Mouse (Mus musculus) MEL (cell line): ENCODE measurements around the gene Ctdnep1. TPM values are rescaled to one million over a fixed set of nuclear protein-coding genes. Genes with fewer than 3 reads are reported as not detected.
A peak's percentile ranks its signal among the peaks of the same experiment; 100 is the strongest.
"Not testable (repeated sequence)": the region's sequence is repeated elsewhere in the genome, so short reads cannot be mapped to it uniquely, and the experiment has no call there.

Experiments
- DNase-seq: peaks from one replicate; pipeline ENCODE4 v3.0.0; 2011; ENCODE audit warnings: low read depth, low spot score
- H3K27ac ChIP-seq: 2 replicates; pipeline ENCODE4 v1.5.1; 2012; ENCODE audit warnings: low read depth, mild to moderate bottlenecking, control low read depth, low read length, moderate library complexity; ENCODE audit not compliant: control insufficient read depth
- H3K27me3 ChIP-seq, 2 experiments: fragments of 150-350 bp in 1 of 2; sonication (generic) in 1 of 2; 2 replicates each; pipeline ENCODE4 v1.6.1; 2012; ENCODE audit warnings: low read length in 2 of 2, mild to moderate bottlenecking in 2 of 2, improper control_type of control experiment in 1 of 2, moderate library complexity in 1 of 2; ENCODE audit not compliant: insufficient read depth in 2 of 2, control insufficient read depth in 1 of 2
- H3K36me3 ChIP-seq, 2 experiments: 2 replicates each; pipeline ENCODE4 v1.6.1; 2012 to 2014; ENCODE audit warnings: low read length in 2 of 2, improper control_type of control experiment in 1 of 2, inconsistent platforms in 1 of 2, mild to moderate bottlenecking in 1 of 2; ENCODE audit not compliant: insufficient read depth in 2 of 2, control insufficient read depth in 1 of 2
- H3K4me1 ChIP-seq, 2 experiments: fragments of 150-350 bp in 1 of 2; sonication (generic) in 1 of 2; 2 replicates each; pipeline ENCODE4 v1.6.1; 2012; ENCODE audit warnings: low read length in 2 of 2, improper control_type of control experiment in 1 of 2, mild to moderate bottlenecking in 1 of 2; ENCODE audit not compliant: insufficient read depth in 2 of 2, control insufficient read depth in 1 of 2
- H3K4me3 ChIP-seq, 2 experiments: fragments of 150-350 bp in 1 of 2; sonication (generic) in 1 of 2; 2 replicates each; pipeline ENCODE4 v1.5.1; 2012; ENCODE audit warnings: low read depth in 2 of 2, low read length in 2 of 2, mild to moderate bottlenecking in 2 of 2, moderate library complexity in 2 of 2, control low read depth in 1 of 2, improper control_type of control experiment in 1 of 2; ENCODE audit not compliant: control insufficient read depth in 1 of 2, insufficient read depth in 1 of 2
- H3K79me2 ChIP-seq: 2 replicates; pipeline ENCODE4 v1.6.1; 2012; ENCODE audit warnings: mild to moderate bottlenecking, low read length, moderate library complexity; ENCODE audit not compliant: control insufficient read depth, poor library complexity, insufficient read depth
- H3K9ac ChIP-seq: 2 replicates; pipeline ENCODE4 v1.6.1; 2012; ENCODE audit warnings: low read depth, mild to moderate bottlenecking, control low read depth, low read length, moderate library complexity; ENCODE audit not compliant: control insufficient read depth, poor library complexity, severe bottlenecking
- H3K9me3 ChIP-seq: fragments of 150-350 bp; sonication (generic); replicated peaks from 2 replicates; pipeline ENCODE4 v1.6.1; 2012; ENCODE audit warnings: mild to moderate bottlenecking, low read length, improper control_type of control experiment, moderate library complexity; ENCODE audit not compliant: insufficient read depth
- BHLHE40 ChIP-seq: IDR thresholded peaks from 2 replicates; pipeline ENCODE4 v1.6.1; 2012; ENCODE audit warnings: low read depth, mild to moderate bottlenecking, inconsistent platforms, low read length, improper control_type of control experiment, borderline replicate concordance
- CHD2 ChIP-seq: IDR thresholded peaks from 2 replicates; pipeline ENCODE4 v1.6.1; 2011; ENCODE audit warnings: low read length, improper control_type of control experiment
- CTCF ChIP-seq, 3 experiments: IDR thresholded peaks in 2 of 3; conservative IDR thresholded peaks in 1 of 3; 2 replicates each; pipeline ENCODE4 v1.5.1; 2011 to 2012; ENCODE audit warnings: low read length in 3 of 3, low read depth in 2 of 3, mild to moderate bottlenecking in 2 of 3, improper control_type of control experiment in 1 of 3, inconsistent platforms in 1 of 3, mixed read lengths in 1 of 3, moderate library complexity in 1 of 3; ENCODE audit not compliant: control insufficient read depth in 1 of 3, insufficient read depth in 1 of 3, poor library complexity in 1 of 3, severe bottlenecking in 1 of 3
- E2F4 ChIP-seq: IDR thresholded peaks from 2 replicates; pipeline ENCODE4 v1.6.1; 2011; ENCODE audit warnings: low read depth, low read length, improper control_type of control experiment, borderline replicate concordance
- ELF1 ChIP-seq: IDR thresholded peaks from 2 replicates; pipeline ENCODE4 v1.6.1; 2014; ENCODE audit warnings: low read depth, mild to moderate bottlenecking, inconsistent platforms, low read length, improper control_type of control experiment, moderate library complexity
- ETS1 ChIP-seq: IDR thresholded peaks from 2 replicates; pipeline ENCODE4 v1.6.1; 2012; ENCODE audit warnings: low read depth, mild to moderate bottlenecking, inconsistent platforms, low read length, improper control_type of control experiment, moderate library complexity
- GABPA ChIP-seq: IDR thresholded peaks from 2 replicates; pipeline ENCODE4 v1.6.1; 2012; ENCODE audit warnings: low read depth, mild to moderate bottlenecking, inconsistent platforms, low read length, improper control_type of control experiment, moderate library complexity
- GATA1 ChIP-seq: IDR thresholded peaks from 2 replicates; pipeline ENCODE4 v1.6.1; 2011; ENCODE audit warnings: low read depth, low read length, improper control_type of control experiment
- JUND ChIP-seq: IDR thresholded peaks from 2 replicates; pipeline ENCODE4 v1.6.1; 2011; ENCODE audit warnings: low read depth, mild to moderate bottlenecking, improper control_type of control experiment, low read length
- KAT2A ChIP-seq: conservative IDR thresholded peaks from 2 replicates; pipeline ENCODE4 v1.6.1; 2012; ENCODE audit warnings: low read depth, low read length, improper control_type of control experiment, inconsistent platforms
- MAX ChIP-seq: IDR thresholded peaks from 2 replicates; pipeline ENCODE4 v1.6.1; 2011; ENCODE audit warnings: low read length, improper control_type of control experiment
- MEF2A ChIP-seq: IDR thresholded peaks from 2 replicates; pipeline ENCODE4 v1.6.1; 2014; ENCODE audit warnings: low read depth, mild to moderate bottlenecking, inconsistent platforms, low read length, improper control_type of control experiment; ENCODE audit not compliant: poor library complexity, insufficient replicate concordance, severe bottlenecking; ENCODE audit errors: extremely low read depth
- NELFE ChIP-seq: IDR thresholded peaks from 2 replicates; pipeline ENCODE4 v1.6.1; 2011; ENCODE audit warnings: low read depth, low read length, improper control_type of control experiment
- POLR2AphosphoS2 ChIP-seq: IDR thresholded peaks from 2 replicates; pipeline ENCODE4 v1.6.1; 2011; ENCODE audit warnings: low read length, improper control_type of control experiment
- RAD21 ChIP-seq: IDR thresholded peaks from 2 replicates; pipeline ENCODE4 v1.6.1; 2011; ENCODE audit warnings: mild to moderate bottlenecking, low read depth, low read length, improper control_type of control experiment
- RCOR1 ChIP-seq: IDR thresholded peaks from 2 replicates; pipeline ENCODE4 v1.6.1; 2012; ENCODE audit warnings: low read depth, mild to moderate bottlenecking, inconsistent platforms, low read length, improper control_type of control experiment
- SMC3 ChIP-seq: IDR thresholded peaks from 2 replicates; pipeline ENCODE4 v1.6.1; 2011; ENCODE audit warnings: low read depth, low read length, improper control_type of control experiment
- TBP ChIP-seq: IDR thresholded peaks from 2 replicates; pipeline ENCODE4 v1.8.0; 2011; ENCODE audit warnings: low read depth, low read length, improper control_type of control experiment
- USF1 ChIP-seq: IDR thresholded peaks from 2 replicates; pipeline ENCODE4 v1.6.1; 2014; ENCODE audit warnings: low read depth, mild to moderate bottlenecking, inconsistent platforms, low read length, improper control_type of control experiment, moderate library complexity
- ZC3H11A ChIP-seq: IDR thresholded peaks from 2 replicates; pipeline ENCODE4 v1.6.1; 2012; ENCODE audit warnings: low read depth, mild to moderate bottlenecking, inconsistent platforms, low read length, improper control_type of control experiment
- polyA plus RNA-seq, 2 experiments: library from polyadenylated mRNA; stranded (reverse) in 1 of 2; unstranded in 1 of 2; fragments of >175 nt in 1 of 2; fragments of >200 nt in 1 of 2; gene quantifications; 2 replicates each; pipeline versions ENCODE4 v1.2.1 to v1.2.4; 2012; ENCODE audit warnings: low replicate concordance in 2 of 2, low read depth in 1 of 2; ENCODE audit not compliant: insufficient read length in 2 of 2, insufficient read depth in 1 of 2, missing spikeins in 1 of 2
- total RNA-seq: library from RNA; depleted of rRNA; stranded (reverse); fragments of 300-350 nt; gene quantifications from 2 replicates; pipeline ENCODE4 v1.2.3, GENCODE M21; 2012

Gene Ctdnep1
- total and polyA plus RNA-seq, 3 experiments = 47.3 to 133 TPM; not detected in 1

DNA sequence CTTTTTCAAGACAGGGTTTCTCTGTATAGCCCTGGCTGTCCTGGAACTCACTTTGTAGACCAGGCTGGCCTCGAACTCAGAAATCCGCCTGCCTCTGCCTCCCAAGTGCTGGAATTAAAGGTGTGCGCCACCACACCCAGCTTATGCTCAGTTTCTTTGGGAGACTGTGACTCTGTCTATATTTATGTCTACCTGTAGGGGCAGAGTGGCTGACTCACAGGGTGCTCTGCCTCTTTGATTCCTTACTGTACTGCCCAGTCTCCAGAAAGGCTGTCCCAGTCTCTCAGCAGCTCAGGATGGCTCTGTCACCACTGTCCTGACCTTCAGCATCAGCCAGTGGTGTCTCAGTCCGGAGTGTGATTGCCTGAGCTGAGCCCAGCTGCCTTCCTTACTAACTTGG, 25.3 kb upstream of the Ctdnep1 start:
- not testable (repeated sequence) for H3K79me2 ChIP-seq, H3K4me3 ChIP-seq, H3K36me3 ChIP-seq, H3K27ac ChIP-seq, H3K27me3 ChIP-seq, H3K9me3 ChIP-seq, DNase-seq, H3K9ac ChIP-seq, H3K4me1 ChIP-seq
- peak in 1 of 3 experiments; percentile 16; a peak in 2 of 6 replicates for TF ChIP-seq CTCF (IDR thresholded peaks at IDR 0.05 in 2 of 3, conservative IDR thresholded peaks at IDR 0.05 in 1 of 3; ENCODE audit: control insufficient read depth in 1 of 3, insufficient read depth in 1 of 3, low read depth in 2 of 3, low read length in 3 of 3, poor library complexity in 1 of 3, severe bottlenecking in 1 of 3)

DNA sequence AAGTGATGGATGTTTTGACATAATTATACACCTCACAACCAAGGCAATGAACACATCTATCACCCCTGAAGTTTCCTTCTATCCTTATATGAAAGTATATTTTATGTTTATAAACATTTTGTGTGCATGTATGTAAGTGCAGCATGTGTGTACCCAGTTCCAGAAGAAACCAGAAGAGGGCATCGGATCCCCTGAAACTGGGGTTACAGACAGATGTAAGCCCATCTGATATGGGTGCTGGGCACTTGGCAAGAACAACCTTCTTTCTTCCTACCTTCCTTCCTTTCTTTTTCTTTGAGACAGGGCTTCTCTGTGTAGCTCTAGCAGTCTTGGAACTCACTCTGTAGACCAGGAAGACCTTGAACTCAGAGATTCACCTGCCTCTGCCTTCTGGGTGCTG, 24.7 kb upstream of the Ctdnep1 start:
- DNase-seq = peak; percentile 78
- H3K27ac ChIP-seq = no peak overlapping the region
- H3K27me3 ChIP-seq = 0 out of 4 replicates have a peak, but pooled peaks cover 0 to 3% of the 10 kb centered on the region in 2 experiments
- peaks cover 6 to 9% of the 10 kb centered on the region in 2 experiments for H3K4me1 ChIP-seq
- H3K36me3 ChIP-seq = no peaks in the 10 kb centered on the region
- peak; percentile 53 for TF ChIP-seq ZC3H11A
- TF ChIP-seq NELFE = no peak; the same call in none of the 2 replicates
- peak; percentile 55; the same call in 1 of the 2 replicates for TF ChIP-seq SMC3
- TF ChIP-seq CTCF (IDR thresholded peaks at IDR 0.05 in 2 of 3, conservative IDR thresholded peaks at IDR 0.05 in 1 of 3; ENCODE audit: control insufficient read depth in 1 of 3, insufficient read depth in 1 of 3, low read depth in 2 of 3, low read length in 3 of 3, poor library complexity in 1 of 3, severe bottlenecking in 1 of 3) = peak; percentile 34 to 65 (median 39)
- no peak for TF ChIP-seq TBP
- no peak for TF ChIP-seq BHLHE40
- peak; percentile 53 for TF ChIP-seq GATA1
- peak; percentile 54 for TF ChIP-seq RAD21
- no peak for TF ChIP-seq POLR2AphosphoS2
- no peaks in the 10 kb centered on the region for H3K79me2 ChIP-seq
- no peak overlapping the region for H3K9ac ChIP-seq
- H3K4me3 ChIP-seq = no peak overlapping the region
- no peaks in the 10 kb centered on the region for H3K9me3 ChIP-seq

DNA sequence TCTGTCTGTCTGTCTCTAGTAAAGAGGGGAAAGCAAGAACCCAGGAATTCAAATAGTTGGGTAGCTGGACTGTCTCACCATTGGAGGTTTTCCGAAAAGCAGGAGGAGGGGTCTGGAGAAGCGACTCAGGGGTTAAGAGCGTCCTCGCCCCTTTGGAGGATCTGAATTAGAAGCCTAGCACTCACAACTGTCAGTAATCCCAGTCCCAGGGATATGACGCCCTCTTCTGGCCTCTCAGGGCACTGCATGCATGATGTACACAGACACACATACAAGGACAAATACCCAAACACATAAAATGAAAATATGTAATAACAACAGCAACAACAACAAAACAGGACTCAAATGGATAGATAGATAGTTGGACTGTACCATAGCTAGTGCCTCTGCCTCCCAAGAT, 20.3 kb upstream of the Ctdnep1 start:
- TF ChIP-seq JUND = no peak
- no peak for TF ChIP-seq ELF1
- no peak for TF ChIP-seq RCOR1
- no peak for TF ChIP-seq MAX
- no peak for TF ChIP-seq POLR2AphosphoS2
- peak; percentile 43 for TF ChIP-seq ZC3H11A
- no peak for TF ChIP-seq ETS1
- TF ChIP-seq CHD2 = no peak
- peak; percentile 56 for TF ChIP-seq SMC3
- no peak for TF ChIP-seq E2F4
- TF ChIP-seq MEF2A = no peak
- TF ChIP-seq RAD21 = peak; percentile 49
- peak; percentile 61 to 76 (median 65) for TF ChIP-seq CTCF (IDR thresholded peaks at IDR 0.05 in 2 of 3, conservative IDR thresholded peaks at IDR 0.05 in 1 of 3; ENCODE audit: control insufficient read depth in 1 of 3, insufficient read depth in 1 of 3, low read depth in 2 of 3, low read length in 3 of 3, poor library complexity in 1 of 3, severe bottlenecking in 1 of 3)
- no peak for TF ChIP-seq KAT2A
- TF ChIP-seq GABPA = no peak
- no peak for TF ChIP-seq USF1
- Histone ChIP-seq H3K9me3 (no peaks in the 10 kb centered on the region), H3K27ac (no peak overlapping the region), H3K36me3 (no peaks in the 10 kb centered on the region), H3K27me3 (0 out of 4 replicates have a peak, but pooled peaks cover 0 to 3% of the 10 kb centered on the region in 2 experiments), H3K4me3 (no peak overlapping the region), H3K4me1 (peaks cover 4 to 8% of the 10 kb centered on the region in 2 experiments; a peak in 3 of 4 replicates), H3K9ac (no peak overlapping the region), H3K79me2 (no peaks in the 10 kb centered on the region)
- DNase-seq = peak; percentile 65
